8 mouse cellular contexts compared by ENCODE assay signal in genomic region chr10:128891296-128892094, GRCm38 (mm10). TPM values are rescaled to one million over a fixed set of nuclear protein-coding genes. Genes with fewer than 3 reads are reported as not detected.
DNase-seq lines count a peak whose midpoint lies in the region; ATAC-seq and TF ChIP-seq lines count a peak whose summit lies in the region.

Gene Gdf11 (minus strand): TSS chr10:128891718.

- WGBS in forebrain, embryonic 10.5 days: 2% methylated on average over 59 of the region's 89 CpGs
- 1% methylated on average over 63 of the region's 89 CpGs for WGBS in hindbrain, embryonic 13.5 days
- WGBS in stomach, postnatal 0 days: under 1% methylated on average over 52 of the region's 89 CpGs

- intact Hi-C loops in left cerebral cortex, postnatal 36 days (cut with DNase I): loop anchor here (5.0 kb wide), 1 partner anchor 154 kb away; no protein-coding TSS in a partner anchor

- peaks cover 17% of the 10 kb centered on the region for H3K36me3 ChIP-seq in forebrain, embryonic 10.5 days (replicated peaks)
- peaks cover 16% of the 10 kb centered on the region for H3K36me3 ChIP-seq in hindbrain, embryonic 13.5 days
- H3K36me3 ChIP-seq in stomach, postnatal 0 days (ENCODE audit: control insufficient read depth, insufficient read depth, low read length): no peaks in the 10 kb centered on the region; the same call in 1 of the 2 replicates

- H3K9ac ChIP-seq in hindbrain, embryonic 13.5 days: peak within 1 kb of the TSS; percentile 88
- H3K9ac ChIP-seq in stomach, postnatal 0 days (ENCODE audit: low read length): peak within 1 kb of the TSS; percentile 75

- H3K27me3 ChIP-seq in forebrain, embryonic 10.5 days (ENCODE audit: poor library complexity, severe bottlenecking): peaks cover 36% of the 10 kb centered on the region
- peaks cover 16% of the 10 kb centered on the region for H3K27me3 ChIP-seq in hindbrain, embryonic 13.5 days
- H3K27me3 ChIP-seq in stomach, postnatal 0 days (ENCODE audit: control insufficient read depth, insufficient read depth, low read length): no peaks in the 10 kb centered on the region

- TF ChIP-seq CTCF in stomach, postnatal 0 days (IDR thresholded peaks at IDR 0.05; ENCODE audit: low read depth): peak; percentile 26; the same call in 1 of the 2 replicates

- DNase-seq in gastrocnemius, postnatal 10 days: peak; percentile 59
- DNase-seq in gastrocnemius, adult 8-10 months (ENCODE audit: low spot score in 2 of 2): no peak
- peak; percentile 87 for DNase-seq in NIH3T3 (ENCODE audit: low read depth)
- peak; percentile 85 for DNase-seq in forebrain, embryonic 10.5 days (ENCODE audit: extremely low spot score, low spot score)
- peak; percentile 30 to 31 for DNase-seq in left cerebral cortex, postnatal 36 days (ENCODE audit: low spot score in 2 of 2)
- peak; percentile 66 for DNase-seq in stomach, postnatal 0 days (ENCODE audit: low spot score)

- H3K4me2 ChIP-seq in hindbrain, embryonic 13.5 days: peak within 1 kb of the TSS; percentile 91
- H3K4me2 ChIP-seq in stomach, postnatal 0 days (replicated peaks; ENCODE audit: low read depth): peak within 1 kb of the TSS; percentile 74

- peak within 1 kb of the TSS; percentile 93 for H3K27ac ChIP-seq in forebrain, embryonic 10.5 days
- H3K27ac ChIP-seq in hindbrain, embryonic 13.5 days: peak within 1 kb of the TSS; percentile 97
- H3K27ac ChIP-seq in stomach, postnatal 0 days (replicated peaks): peak within 1 kb of the TSS; percentile 71

- peak within 1 kb of the TSS; percentile 89 for H3K4me3 ChIP-seq in forebrain, embryonic 10.5 days
- peak within 1 kb of the TSS; percentile 82 for H3K4me3 ChIP-seq in hindbrain, embryonic 13.5 days
- H3K4me3 ChIP-seq in stomach, postnatal 0 days (ENCODE audit: low read depth, low read length): peak within 1 kb of the TSS; percentile 51

- ATAC-seq in hindbrain, embryonic 13.5 days (ENCODE audit: low FRiP score): peak; percentile 88
- ATAC-seq in megakaryocyte progenitor cell, adult 5-6 weeks (replicated peaks; ENCODE audit: poor library complexity): peak; percentile 21
- ATAC-seq in stomach, postnatal 0 days (ENCODE audit: low FRiP score, low TSS enrichment): peak; percentile 46

- peaks cover 59% of the 10 kb centered on the region for H3K4me1 ChIP-seq in forebrain, embryonic 10.5 days
- peaks cover 61% of the 10 kb centered on the region for H3K4me1 ChIP-seq in hindbrain, embryonic 13.5 days (replicated peaks)
- H3K4me1 ChIP-seq in stomach, postnatal 0 days (replicated peaks; ENCODE audit: control insufficient read depth, insufficient read depth): 0 out of 2 replicates have a peak, but pooled peaks cover 3% of the 10 kb centered on the region

- H3K9me3 ChIP-seq in forebrain, embryonic 10.5 days: no peaks in the 10 kb centered on the region
- no peaks in the 10 kb centered on the region for H3K9me3 ChIP-seq in hindbrain, embryonic 13.5 days
- H3K9me3 ChIP-seq in stomach, postnatal 0 days (ENCODE audit: control insufficient read depth, low read length): no peaks in the 10 kb centered on the region

- no peak for TF ChIP-seq EP300 in stomach, postnatal 0 days (optimal IDR thresholded peaks at IDR 0.05)

RNA-seq across cellular contexts. Expression of gene Gdf11, which starts in this region (rescaled TPM):
- 1 to 10 TPM; 8.2 to 9.5 TPM for total RNA-seq in gastrocnemius, postnatal 10 days (2021)
- total RNA-seq in gastrocnemius, adult 8-10 months (2022): 1 to 10 TPM; 2.7 to 8.9 (median 5.9) TPM
- 9.7 and 10.7 TPM in 2 replicates for polyA plus RNA-seq in forebrain, embryonic 10.5 days (2016; fragmentation: Nextera tagmentation; extraction: Ambion mirVana)
- polyA plus RNA-seq in hindbrain, embryonic 13.5 days (2015; fragmentation: Nextera tagmentation; extraction: Ambion mirVana): 10.2 and 10.3 TPM in 2 replicates
- total RNA-seq in left cerebral cortex, postnatal 36 days (2021): 10 to 100 TPM; 12.6 to 14.7 TPM
- total RNA-seq in megakaryocyte progenitor cell, adult 5-6 weeks (2015): 0.07 TPM in 1 of 2 replicates, not detected in the other
- 0.34 TPM in 1 of 2 replicates, not detected in the other for total RNA-seq in megakaryocyte progenitor cell, adult 5-6 weeks (2017)
- 1.5 and 1.6 TPM in 2 replicates for polyA plus RNA-seq in stomach, postnatal 0 days (2015; fragmentation: Nextera tagmentation; extraction: Ambion mirVana)

Comparison
In these comparisons a context has a peak if more than half of its experiments do, and no peak if none do; other contexts are left out.
1. DNase-seq: peak in gastrocnemius, postnatal 10 days (single experiment), NIH3T3 (single experiment), forebrain, embryonic 10.5 days (single experiment), left cerebral cortex, postnatal 36 days (2 of 2) and stomach, postnatal 0 days (single experiment); none in gastrocnemius, adult 8-10 months (0 of 2).
2. Peak in ATAC-seq in megakaryocyte progenitor cell, adult 5-6 weeks; RNA of the gene not detected or under 1 TPM.
3. ATAC-seq: peak in every context shown above with its lines; median percentile 88 in hindbrain, embryonic 13.5 days; 46 in stomach, postnatal 0 days; 21 in megakaryocyte progenitor cell, adult 5-6 weeks.
4. Peak in every context shown above with its lines, with median percentiles within 50 percentile points of each other: H3K27ac ChIP-seq and H3K4me3 ChIP-seq.